Mouse (Mus musculus) testis, adult 2 months (tissue): ENCODE measurements around the gene Spats2l.

Source experiments
- CTCF ChIP-seq: fragments of 200-500 bp; IDR thresholded peaks from 2 replicates; pipeline ENCODE4 v1.5.1; 2012; ENCODE audit warnings: low read depth, mild to moderate bottlenecking, inconsistent platforms, low read length, moderate library complexity; ENCODE audit not compliant: control insufficient read depth, insufficient read depth, insufficient replicate concordance
- POLR2A ChIP-seq: fragments of 200-500 bp; IDR thresholded peaks from 2 replicates; pipeline ENCODE4 v1.6.1; 2012; ENCODE audit warnings: low read depth, mild to moderate bottlenecking, inconsistent platforms, low read length, moderate library complexity; ENCODE audit not compliant: control insufficient read depth

GRCm38 (mm10) chr1:57953586-57954375 lies 179.8 kb downstream of the Spats2l start:
- TF ChIP-seq POLR2A, result no peak
- no peak for TF ChIP-seq CTCF
